Mouse (Mus musculus): ENCODE data around the gene Arhgap19. TPM values are rescaled to one million over a fixed set of nuclear protein-coding genes. Genes with fewer than 3 reads are reported as not detected.
"Not testable (repeated sequence)": the region's sequence is repeated elsewhere in the genome, so short reads cannot be mapped to it uniquely, and the experiment has no call there.

Arhgap19 gene
- 26.8 and 28.6 TPM in 2 replicates for polyA plus RNA-seq (2015; fragmentation: Nextera tagmentation; extraction: Ambion mirVana)

DNA sequence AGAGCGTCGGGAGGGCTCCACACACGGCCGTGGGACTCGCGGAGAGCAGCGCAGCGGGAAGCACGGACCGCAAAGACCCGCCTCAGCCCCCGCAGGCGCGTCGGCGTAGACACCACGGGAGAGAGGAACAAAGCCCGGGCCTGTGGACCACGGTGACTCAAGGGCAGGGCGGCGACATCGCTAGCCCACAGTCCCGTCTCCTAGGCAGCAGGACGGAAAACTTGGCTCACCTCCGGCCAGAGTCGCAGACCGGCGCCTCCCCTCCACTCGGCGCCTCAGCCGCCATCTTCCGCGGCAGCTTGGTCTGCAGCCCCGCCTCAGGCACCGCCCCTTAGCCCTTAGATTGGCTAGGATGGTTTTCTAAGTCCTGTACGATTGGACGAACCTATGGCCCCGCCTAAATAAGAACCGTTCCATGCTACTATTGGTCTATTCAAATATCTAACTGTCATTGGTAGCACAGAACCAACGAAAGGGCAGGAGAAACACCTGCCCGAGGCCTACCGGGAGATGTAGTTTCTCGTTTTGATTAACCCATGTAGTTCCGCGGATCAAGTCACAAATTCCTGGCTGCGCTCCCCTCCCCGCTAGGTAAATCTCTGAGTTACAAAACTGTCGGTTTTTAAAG is at the start of gene Arhgap19:
TSS of gene Arhgap19 (minus strand) at position 306 of the 628 bp plus-strand sequence.
- H3K4me3 ChIP-seq (ENCODE audit: low read length), result peak within 1 kb of the TSS; percentile 73
- no peaks in the 10 kb centered on the region for H3K27me3 ChIP-seq (ENCODE audit: control insufficient read depth, insufficient read depth, low read depth, low read length)
- H3K4me1 ChIP-seq (replicated peaks; ENCODE audit: control insufficient read depth, insufficient read depth, low read length), result peaks cover 14% of the 10 kb centered on the region; the same call in 1 of the 2 replicates
- H3K27ac ChIP-seq (ENCODE audit: low read length), result peak within 1 kb of the TSS; percentile 62; the same call in 1 of the 2 replicates
- H3K4me2 ChIP-seq (ENCODE audit: low read depth, low read length), result peak within 1 kb of the TSS; percentile 80
- WGBS, result under 1% methylated on average over 48 of the region's 48 CpGs
- peak within 1 kb of the TSS; percentile 85 for H3K9ac ChIP-seq (ENCODE audit: low read length)
- no peaks in the 10 kb centered on the region for H3K36me3 ChIP-seq (ENCODE audit: control insufficient read depth, insufficient read depth, low read length)
- no peaks in the 10 kb centered on the region for H3K9me3 ChIP-seq (ENCODE audit: control insufficient read depth, low read length)
- peak; percentile 100 for ATAC-seq (ENCODE audit: low read depth)

DNA sequence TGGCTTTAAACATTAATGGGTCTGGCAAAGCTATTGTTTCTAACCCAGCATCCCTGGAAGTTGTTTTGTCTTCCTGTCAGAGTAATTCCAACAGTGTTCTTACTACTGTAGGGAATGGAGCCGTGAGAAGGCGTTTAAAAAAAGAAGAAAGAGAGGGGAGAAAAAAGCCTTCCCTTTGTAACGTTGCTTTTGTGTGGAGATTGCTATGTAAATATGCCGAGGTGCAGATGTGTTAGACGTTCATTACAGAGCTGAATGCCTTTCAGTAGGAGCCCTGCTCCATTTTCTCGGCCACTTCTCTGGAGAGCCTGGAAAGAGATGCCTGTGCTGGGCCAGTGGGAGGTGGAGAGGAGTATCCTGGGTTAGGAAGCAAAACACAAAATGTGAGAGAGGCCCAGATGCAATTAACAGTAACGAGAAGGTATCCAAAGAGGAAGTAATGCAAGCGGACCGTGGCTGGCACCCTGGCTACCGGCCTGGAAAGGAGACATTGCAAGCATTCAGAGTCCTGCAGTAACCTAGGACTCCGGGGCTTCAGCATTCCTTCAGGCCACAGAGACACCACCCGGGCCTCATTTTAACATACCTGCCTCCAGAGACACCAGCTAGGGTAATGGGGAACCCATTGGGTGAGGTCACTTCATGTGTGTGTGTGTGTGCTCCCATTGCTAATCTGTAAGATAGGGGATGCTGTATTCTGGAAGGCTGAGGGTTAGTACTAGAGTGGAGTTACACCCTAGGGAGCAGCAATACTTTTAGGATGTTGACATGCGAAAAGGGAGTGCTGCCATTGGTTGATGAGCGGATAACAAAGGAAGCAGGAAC is 49.1 kb upstream of the Arhgap19 start:
- no peak overlapping the region for H3K4me2 ChIP-seq (ENCODE audit: low read depth, low read length)
- H3K9me3 ChIP-seq (ENCODE audit: control insufficient read depth, low read length), result peaks cover 2% of the 10 kb centered on the region; the same call in 1 of the 2 replicates
- no peak for ATAC-seq (ENCODE audit: low read depth)
- WGBS, result 34% methylated on average over 14 of the region's 14 CpGs
- no peaks in the 10 kb centered on the region for H3K27me3 ChIP-seq (ENCODE audit: control insufficient read depth, insufficient read depth, low read depth, low read length)
- H3K4me1 ChIP-seq (replicated peaks; ENCODE audit: control insufficient read depth, insufficient read depth, low read length), result peaks cover 15% of the 10 kb centered on the region
- H3K9ac ChIP-seq (ENCODE audit: low read length), result no peak overlapping the region
- peak overlapping the region; percentile 20; the same call in 1 of the 2 replicates for H3K27ac ChIP-seq (ENCODE audit: low read length)
- H3K36me3 ChIP-seq (ENCODE audit: control insufficient read depth, insufficient read depth, low read length), result no peaks in the 10 kb centered on the region
- H3K4me3 ChIP-seq (ENCODE audit: low read length), result no peak overlapping the region

DNA sequence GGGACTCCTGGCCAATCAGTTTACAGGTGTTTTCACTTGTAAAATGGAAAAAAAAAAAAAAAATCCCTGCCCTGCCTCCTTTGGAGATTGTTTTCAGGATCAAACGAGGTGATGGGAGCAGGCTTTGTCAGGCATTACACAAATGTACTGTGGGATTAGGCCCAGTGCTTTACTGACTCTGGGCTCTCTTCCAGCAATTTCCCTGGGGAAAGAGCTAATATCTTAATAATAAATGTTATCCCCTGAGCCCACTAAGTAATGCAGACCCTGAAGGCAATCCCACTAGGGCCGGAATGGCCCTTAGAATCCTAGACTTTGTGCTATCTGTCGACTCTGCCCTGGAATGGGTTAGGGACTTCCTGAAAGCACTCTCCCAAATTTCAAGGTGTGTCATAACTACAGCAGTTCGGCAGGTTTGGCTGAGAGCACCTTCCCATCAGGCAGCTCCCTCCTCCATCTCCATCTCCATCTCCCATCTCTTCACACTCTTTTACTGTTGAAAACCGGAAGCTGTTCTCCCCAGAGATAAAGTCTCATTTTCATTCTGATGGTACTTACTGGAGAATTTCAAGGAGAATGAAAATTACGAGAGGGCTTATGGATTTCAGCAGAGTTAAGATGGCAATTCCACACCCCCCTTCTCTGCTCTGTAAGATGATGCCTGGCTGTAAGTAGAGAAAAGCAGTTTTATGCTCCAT is 48.3 kb upstream of the Arhgap19 start:
- Histone ChIP-seq H3K27me3 (ENCODE audit: control insufficient read depth, insufficient read depth, low read depth, low read length) (no peaks in the 10 kb centered on the region; the same call in 1 of the 2 replicates), H3K27ac (ENCODE audit: low read length) (no peak overlapping the region), H3K36me3 (ENCODE audit: control insufficient read depth, insufficient read depth, low read length) (no peaks in the 10 kb centered on the region), H3K4me3 (ENCODE audit: low read length) (no peak overlapping the region), H3K9ac (ENCODE audit: low read length) (no peak overlapping the region), H3K4me2 (ENCODE audit: low read depth, low read length) (no peak overlapping the region), H3K4me1 (replicated peaks; ENCODE audit: control insufficient read depth, insufficient read depth, low read length) (peaks cover 15% of the 10 kb centered on the region), H3K9me3 (ENCODE audit: control insufficient read depth, low read length) (peaks cover 2% of the 10 kb centered on the region; the same call in 1 of the 2 replicates)
- ATAC-seq (ENCODE audit: low read depth), result no peak
- WGBS, result 31% methylated on average over 6 of the region's 6 CpGs

DNA sequence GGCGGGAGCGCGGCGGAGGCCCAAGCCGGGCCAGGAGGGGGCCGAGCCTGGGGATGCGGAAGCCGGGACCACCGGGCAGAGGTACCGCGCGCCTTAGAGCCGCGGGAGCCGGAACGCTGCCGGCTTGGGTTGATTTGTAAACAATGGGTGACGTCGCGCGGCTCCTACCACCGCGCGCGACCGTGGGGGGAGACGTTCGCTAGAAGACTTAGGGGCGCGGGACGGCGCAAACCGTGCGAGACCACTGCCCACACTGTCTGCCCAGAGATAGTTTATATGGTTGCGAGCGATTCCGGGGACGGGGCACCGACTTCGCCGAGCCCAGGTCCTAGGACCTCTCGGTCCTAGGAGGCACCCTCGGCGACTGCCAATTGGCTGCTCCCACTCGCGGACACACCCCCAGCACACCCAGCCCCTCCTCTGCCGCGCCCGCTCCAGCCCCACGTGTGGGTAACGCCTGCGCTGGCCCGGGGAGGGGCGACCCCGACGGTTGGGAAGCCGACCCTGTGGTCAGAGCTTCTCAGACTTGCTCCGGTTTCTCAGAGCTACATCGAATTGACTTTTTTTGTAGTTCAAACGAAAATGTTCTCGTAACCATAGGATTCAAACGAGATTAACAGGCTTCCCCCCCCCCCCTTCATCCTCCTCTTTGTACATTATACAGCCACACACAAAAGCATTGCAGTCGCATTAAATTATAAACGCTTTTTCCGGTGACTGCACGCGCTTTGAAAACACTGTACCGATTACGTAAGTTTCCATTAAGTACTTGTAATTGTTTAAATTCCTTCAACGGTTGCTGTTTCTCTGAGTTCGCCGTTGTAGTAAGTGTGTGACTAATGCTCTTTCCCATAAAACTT is 46.4 kb upstream of the Arhgap19 start, which contains the start of gene Frat2:
TSS of gene Frat2 (minus strand) at position 141 of the 860 bp plus-strand sequence.
- under 1% methylated on average over 71 of the region's 72 CpGs for WGBS
- no peaks in the 10 kb centered on the region; the same call in 1 of the 2 replicates for H3K27me3 ChIP-seq (ENCODE audit: control insufficient read depth, insufficient read depth, low read depth, low read length)
- no peaks in the 10 kb centered on the region for H3K36me3 ChIP-seq (ENCODE audit: control insufficient read depth, insufficient read depth, low read length)
- H3K4me3 ChIP-seq (ENCODE audit: low read length), result peak within 1 kb of the TSS; percentile 80
- peak within 1 kb of the TSS; percentile 76 for H3K9ac ChIP-seq (ENCODE audit: low read length)
- H3K27ac ChIP-seq (ENCODE audit: low read length), result peak within 1 kb of the TSS; percentile 91
- ATAC-seq (ENCODE audit: low read depth), result peak; percentile 97
- peaks cover 15% of the 10 kb centered on the region for H3K4me1 ChIP-seq (replicated peaks; ENCODE audit: control insufficient read depth, insufficient read depth, low read length)
- H3K4me2 ChIP-seq (ENCODE audit: low read depth, low read length), result peak within 1 kb of the TSS; percentile 93
- H3K9me3 ChIP-seq (ENCODE audit: control insufficient read depth, low read length), result peaks cover 2% of the 10 kb centered on the region; the same call in 1 of the 2 replicates

DNA sequence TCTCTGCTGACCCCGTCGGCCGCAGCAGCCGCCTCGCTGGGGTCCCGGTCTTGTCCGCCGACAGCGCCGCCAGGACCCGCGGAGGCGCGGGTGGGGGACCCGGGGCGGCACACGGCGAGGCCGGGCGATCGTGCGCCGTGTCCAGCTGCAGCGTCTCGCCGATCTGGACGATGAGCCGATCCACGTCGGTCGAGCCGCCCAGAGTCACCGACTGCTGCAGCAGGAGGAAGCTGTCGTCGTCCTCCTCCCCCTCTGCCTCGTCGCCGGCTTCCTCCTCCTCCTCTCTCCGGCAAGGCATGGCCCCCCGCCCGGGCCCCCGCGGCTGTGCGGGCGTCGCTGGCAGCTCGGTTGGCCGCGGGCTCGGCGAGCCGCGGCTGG is 45.8 kb upstream of the Arhgap19 start:
- under 1% methylated on average over 37 of the region's 53 CpGs for WGBS

DNA sequence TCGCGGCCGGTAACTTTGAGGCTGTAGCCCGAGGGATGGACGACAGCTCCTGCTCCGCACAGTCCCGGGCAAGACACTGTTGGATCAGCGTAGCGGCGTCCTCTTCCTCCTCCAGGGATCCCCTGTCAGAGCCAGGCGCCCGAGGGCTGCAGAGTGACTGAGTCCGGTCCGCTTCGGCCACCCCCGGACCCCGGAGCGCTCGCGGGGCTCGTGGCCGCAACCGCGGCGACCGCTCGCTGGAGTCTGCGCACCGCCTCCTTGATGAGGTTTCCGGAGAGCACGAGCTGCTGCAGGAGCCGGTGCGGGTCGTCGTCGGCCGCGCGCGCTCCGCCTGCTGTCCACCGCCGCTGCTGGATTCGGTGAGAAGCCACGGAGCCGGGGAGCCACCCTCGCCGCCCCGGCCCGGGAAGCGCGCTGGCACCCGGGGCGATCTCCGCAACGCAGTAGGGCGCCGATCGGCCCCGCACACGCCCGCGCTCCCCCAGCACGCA is 45.3 kb upstream of the Arhgap19 start:
- Histone ChIP-seq H3K27ac (ENCODE audit: low read length) (peak overlapping the region; percentile 91), H3K4me2 (ENCODE audit: low read depth, low read length) (peak overlapping the region; percentile 93), H3K36me3 (ENCODE audit: control insufficient read depth, insufficient read depth, low read length) (no peaks in the 10 kb centered on the region), H3K4me3 (ENCODE audit: low read length) (peak overlapping the region; percentile 80), H3K9ac (ENCODE audit: low read length) (peak overlapping the region; percentile 76), H3K27me3 (ENCODE audit: control insufficient read depth, insufficient read depth, low read depth, low read length) (no peaks in the 10 kb centered on the region; the same call in 1 of the 2 replicates), H3K4me1 (replicated peaks; ENCODE audit: control insufficient read depth, insufficient read depth, low read length) (peaks cover 15% of the 10 kb centered on the region), H3K9me3 (ENCODE audit: control insufficient read depth, low read length) (no peaks in the 10 kb centered on the region)
- under 1% methylated on average over 44 of the region's 64 CpGs for WGBS
- peak; percentile 11; the same call in 1 of the 2 replicates for ATAC-seq (ENCODE audit: low read depth)

More for the DNA sequence above, 45.8 kb upstream of the Arhgap19 start:
- peak; percentile 53 for ATAC-seq (ENCODE audit: low read depth)
- Histone ChIP-seq H3K27ac (ENCODE audit: low read length) (peak overlapping the region; percentile 91), H3K4me2 (ENCODE audit: low read depth, low read length) (peak overlapping the region; percentile 93), H3K4me1 (replicated peaks; ENCODE audit: control insufficient read depth, insufficient read depth, low read length) (peaks cover 15% of the 10 kb centered on the region), H3K4me3 (ENCODE audit: low read length) (peak overlapping the region; percentile 80), H3K9ac (ENCODE audit: low read length) (peak overlapping the region; percentile 76)
- H3K9me3 ChIP-seq (ENCODE audit: control insufficient read depth, low read length); H3K27me3 ChIP-seq (ENCODE audit: control insufficient read depth, insufficient read depth, low read depth, low read length); H3K36me3 ChIP-seq (ENCODE audit: control insufficient read depth, insufficient read depth, low read length): not testable (repeated sequence)

DNA sequence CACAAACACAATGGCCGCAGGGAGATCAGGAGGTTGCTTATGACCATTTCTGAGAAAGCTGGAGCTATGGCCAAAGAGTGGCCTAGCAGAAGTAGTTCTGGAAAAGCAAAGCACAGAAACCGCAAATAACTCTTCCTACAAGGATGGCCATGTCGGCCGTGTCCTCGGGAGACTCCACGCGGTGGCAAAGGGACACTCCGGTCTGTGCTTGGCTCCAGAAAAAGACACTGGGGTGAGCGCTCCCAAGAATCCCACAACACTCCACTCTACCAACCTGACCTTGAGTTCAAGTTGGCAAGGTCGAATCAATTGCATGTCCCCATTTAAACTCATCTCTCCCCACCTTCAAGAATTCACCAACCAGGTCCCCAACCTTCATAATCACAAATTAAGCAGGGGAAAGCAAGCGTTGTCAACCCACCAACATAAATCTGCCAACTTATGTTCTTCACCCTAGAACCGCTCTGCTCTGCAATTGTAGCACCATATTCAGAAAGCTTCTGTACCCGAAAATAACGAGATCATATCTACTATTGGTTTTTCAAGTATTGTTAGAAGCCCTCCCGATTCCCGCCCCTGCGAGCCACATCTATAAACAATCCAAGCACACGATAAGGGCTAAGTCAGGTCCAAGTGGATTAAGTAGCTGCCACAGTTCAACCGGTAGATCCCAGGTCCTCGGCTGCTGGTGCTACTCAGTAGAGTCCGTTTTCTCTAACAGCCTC is 44.7 kb upstream of the Arhgap19 start:
- H3K27ac ChIP-seq (ENCODE audit: low read length), result no peak overlapping the region
- H3K4me2 ChIP-seq (ENCODE audit: low read depth, low read length), result peak overlapping the region; percentile 93
- WGBS, result 14% methylated on average over 21 of the region's 21 CpGs
- H3K27me3 ChIP-seq (ENCODE audit: control insufficient read depth, insufficient read depth, low read depth, low read length), result no peaks in the 10 kb centered on the region; the same call in 1 of the 2 replicates
- no peaks in the 10 kb centered on the region for H3K9me3 ChIP-seq (ENCODE audit: control insufficient read depth, low read length)
- H3K36me3 ChIP-seq (ENCODE audit: control insufficient read depth, insufficient read depth, low read length), result no peaks in the 10 kb centered on the region
- ATAC-seq (ENCODE audit: low read depth), result no peak
- H3K4me3 ChIP-seq (ENCODE audit: low read length), result peak overlapping the region; percentile 80
- peaks cover 15% of the 10 kb centered on the region for H3K4me1 ChIP-seq (replicated peaks; ENCODE audit: control insufficient read depth, insufficient read depth, low read length)
- H3K9ac ChIP-seq (ENCODE audit: low read length), result peak overlapping the region; percentile 76

DNA sequence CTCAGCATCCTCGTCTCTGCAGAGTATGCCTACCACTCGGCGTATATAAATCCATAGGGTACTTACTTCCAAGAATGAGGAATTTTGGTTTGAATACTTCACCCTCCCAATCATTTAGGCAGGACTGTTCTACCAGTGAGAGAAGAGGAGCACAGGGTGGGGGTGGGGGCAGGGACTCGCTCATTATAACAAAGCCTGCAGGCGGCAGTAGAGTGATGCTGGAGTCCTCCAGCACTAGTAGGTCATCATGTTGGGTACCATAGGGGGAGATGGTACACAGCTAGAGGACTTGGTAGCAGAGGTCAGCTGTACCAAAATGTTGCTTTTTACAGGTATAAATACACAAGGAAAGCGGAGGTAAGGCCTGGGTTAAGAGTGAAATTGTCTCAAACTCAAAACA is 42.5 kb upstream of the Arhgap19 start:
- no peaks in the 10 kb centered on the region for H3K36me3 ChIP-seq (ENCODE audit: control insufficient read depth, insufficient read depth, low read length)
- ATAC-seq (ENCODE audit: low read depth), result no peak
- H3K27ac ChIP-seq (ENCODE audit: low read length), result no peak overlapping the region
- WGBS, result 83% methylated on average over 6 of the region's 6 CpGs
- no peak overlapping the region for H3K4me3 ChIP-seq (ENCODE audit: low read length)
- H3K4me2 ChIP-seq (ENCODE audit: low read depth, low read length), result no peak overlapping the region
- no peaks in the 10 kb centered on the region for H3K9me3 ChIP-seq (ENCODE audit: control insufficient read depth, low read length)
- H3K9ac ChIP-seq (ENCODE audit: low read length), result no peak overlapping the region
- peaks cover 7% of the 10 kb centered on the region for H3K4me1 ChIP-seq (replicated peaks; ENCODE audit: control insufficient read depth, insufficient read depth, low read length)
- H3K27me3 ChIP-seq (ENCODE audit: control insufficient read depth, insufficient read depth, low read depth, low read length), result peaks cover 2% of the 10 kb centered on the region
